Mouse (Mus musculus): ENCODE data around the gene Slc35f6. TPM values are rescaled to one million over a fixed set of nuclear protein-coding genes. Genes with fewer than 3 reads are reported as not detected.

The Slc35f6 gene
- polyA plus RNA-seq (2015; fragmentation: Nextera tagmentation; extraction: Ambion mirVana) = 26.9 and 28.2 TPM in 2 replicates

GRCm38 (mm10) chr5:30647815-30648560 lies at the start of gene Slc35f6:
Gene Slc35f6 (plus strand): TSS chr5:30647933.
- peak within 1 kb of the TSS; percentile 95 for H3K4me2 ChIP-seq (ENCODE audit: low read depth, low read length)
- peak within 1 kb of the TSS; percentile 81 for H3K27ac ChIP-seq (ENCODE audit: low read length)
- H3K36me3 ChIP-seq (ENCODE audit: control insufficient read depth, insufficient read depth, low read length) = 0 out of 2 replicates have a peak, but pooled peaks cover 3% of the 10 kb centered on the region
- ATAC-seq (ENCODE audit: low read depth) = peak; percentile 95
- under 1% methylated on average over 38 of the region's 38 CpGs for WGBS
- no peaks in the 10 kb centered on the region for H3K9me3 ChIP-seq (ENCODE audit: control insufficient read depth, low read length)
- no peaks in the 10 kb centered on the region for H3K27me3 ChIP-seq (ENCODE audit: control insufficient read depth, insufficient read depth, low read depth, low read length)
- peak within 1 kb of the TSS; percentile 85 for H3K9ac ChIP-seq (ENCODE audit: low read length)
- H3K4me1 ChIP-seq (replicated peaks; ENCODE audit: control insufficient read depth, insufficient read depth, low read length) = peaks cover 10% of the 10 kb centered on the region; the same call in 1 of the 2 replicates
- H3K4me3 ChIP-seq (ENCODE audit: low read length) = peak within 1 kb of the TSS; percentile 92

GRCm38 (mm10) chr5:30601397-30601796 lies 46.3 kb upstream of the Slc35f6 start:
- Histone ChIP-seq H3K4me2 (ENCODE audit: low read depth, low read length) (no peak overlapping the region), H3K27ac (ENCODE audit: low read length) (no peak overlapping the region), H3K4me3 (ENCODE audit: low read length) (no peak overlapping the region), H3K36me3 (ENCODE audit: control insufficient read depth, insufficient read depth, low read length) (no peaks in the 10 kb centered on the region; the same call in 1 of the 2 replicates), H3K9ac (ENCODE audit: low read length) (no peak overlapping the region), H3K27me3 (ENCODE audit: control insufficient read depth, insufficient read depth, low read depth, low read length) (no peaks in the 10 kb centered on the region), H3K9me3 (ENCODE audit: control insufficient read depth, low read length) (no peaks in the 10 kb centered on the region), H3K4me1 (replicated peaks; ENCODE audit: control insufficient read depth, insufficient read depth, low read length) (no peaks in the 10 kb centered on the region)
- ATAC-seq (ENCODE audit: low read depth) = peak; percentile 56; the same call in 1 of the 2 replicates
- WGBS = 27% methylated on average over 4 of the region's 4 CpGs

GRCm38 (mm10) chr5:30603255-30603654 lies 44.5 kb upstream of the Slc35f6 start:
- Histone ChIP-seq H3K4me3 (ENCODE audit: low read length) (no peak overlapping the region), H3K9ac (ENCODE audit: low read length) (no peak overlapping the region), H3K4me2 (ENCODE audit: low read depth, low read length) (no peak overlapping the region), H3K4me1 (replicated peaks; ENCODE audit: control insufficient read depth, insufficient read depth, low read length) (no peaks in the 10 kb centered on the region), H3K27ac (ENCODE audit: low read length) (no peak overlapping the region), H3K27me3 (ENCODE audit: control insufficient read depth, insufficient read depth, low read depth, low read length) (no peaks in the 10 kb centered on the region), H3K9me3 (ENCODE audit: control insufficient read depth, low read length) (no peaks in the 10 kb centered on the region), H3K36me3 (ENCODE audit: control insufficient read depth, insufficient read depth, low read length) (no peaks in the 10 kb centered on the region)
- no peak for ATAC-seq (ENCODE audit: low read depth)
- 83% methylated on average over 3 of the region's 3 CpGs for WGBS

- no peak overlapping the region for H3K4me3 ChIP-seq (ENCODE audit: low read length)
- H3K36me3 ChIP-seq (ENCODE audit: control insufficient read depth, insufficient read depth, low read length) = no peaks in the 10 kb centered on the region
- no peak overlapping the region for H3K4me2 ChIP-seq (ENCODE audit: low read depth, low read length)
- H3K9me3 ChIP-seq (ENCODE audit: control insufficient read depth, low read length) = no peaks in the 10 kb centered on the region
- WGBS = 73% methylated on average over 4 of the region's 4 CpGs
- no peak overlapping the region for H3K9ac ChIP-seq (ENCODE audit: low read length)
- no peaks in the 10 kb centered on the region for H3K4me1 ChIP-seq (replicated peaks; ENCODE audit: control insufficient read depth, insufficient read depth, low read length)
- no peaks in the 10 kb centered on the region for H3K27me3 ChIP-seq (ENCODE audit: control insufficient read depth, insufficient read depth, low read depth, low read length)
- H3K27ac ChIP-seq (ENCODE audit: low read length) = no peak overlapping the region
- no peak for ATAC-seq (ENCODE audit: low read depth)
These were observed 43.8 kb upstream of the Slc35f6 start for GRCm38 (mm10) chr5:30603926-30604325.

GRCm38 (mm10) chr5:30604769-30605188 lies 43.0 kb upstream of the Slc35f6 start:
- Histone ChIP-seq H3K27ac (ENCODE audit: low read length) (no peak overlapping the region), H3K27me3 (ENCODE audit: control insufficient read depth, insufficient read depth, low read depth, low read length) (no peaks in the 10 kb centered on the region), H3K4me2 (ENCODE audit: low read depth, low read length) (no peak overlapping the region), H3K4me3 (ENCODE audit: low read length) (no peak overlapping the region), H3K36me3 (ENCODE audit: control insufficient read depth, insufficient read depth, low read length) (no peaks in the 10 kb centered on the region), H3K9ac (ENCODE audit: low read length) (no peak overlapping the region), H3K4me1 (replicated peaks; ENCODE audit: control insufficient read depth, insufficient read depth, low read length) (no peaks in the 10 kb centered on the region), H3K9me3 (ENCODE audit: control insufficient read depth, low read length) (no peaks in the 10 kb centered on the region)
- ATAC-seq (ENCODE audit: low read depth) = no peak
- WGBS = 64% methylated on average over 8 of the region's 8 CpGs

GRCm38 (mm10) chr5:30605649-30606048 lies 42.1 kb upstream of the Slc35f6 start:
- Histone ChIP-seq H3K9me3 (ENCODE audit: control insufficient read depth, low read length) (no peaks in the 10 kb centered on the region), H3K4me2 (ENCODE audit: low read depth, low read length) (no peak overlapping the region), H3K4me3 (ENCODE audit: low read length) (no peak overlapping the region), H3K9ac (ENCODE audit: low read length) (no peak overlapping the region), H3K36me3 (ENCODE audit: control insufficient read depth, insufficient read depth, low read length) (no peaks in the 10 kb centered on the region), H3K27me3 (ENCODE audit: control insufficient read depth, insufficient read depth, low read depth, low read length) (no peaks in the 10 kb centered on the region), H3K4me1 (replicated peaks; ENCODE audit: control insufficient read depth, insufficient read depth, low read length) (no peaks in the 10 kb centered on the region), H3K27ac (ENCODE audit: low read length) (no peak overlapping the region)
- WGBS = 75% methylated on average over 6 of the region's 6 CpGs
- no peak for ATAC-seq (ENCODE audit: low read depth)

GRCm38 (mm10) chr5:30606424-30607073 lies 41.2 kb upstream of the Slc35f6 start:
- Histone ChIP-seq H3K4me2 (ENCODE audit: low read depth, low read length) (no peak overlapping the region), H3K4me3 (ENCODE audit: low read length) (no peak overlapping the region), H3K4me1 (replicated peaks; ENCODE audit: control insufficient read depth, insufficient read depth, low read length) (no peaks in the 10 kb centered on the region; the same call in 1 of the 2 replicates), H3K9me3 (ENCODE audit: control insufficient read depth, low read length) (no peaks in the 10 kb centered on the region), H3K27ac (ENCODE audit: low read length) (no peak overlapping the region), H3K9ac (ENCODE audit: low read length) (no peak overlapping the region), H3K27me3 (ENCODE audit: control insufficient read depth, insufficient read depth, low read depth, low read length) (no peaks in the 10 kb centered on the region), H3K36me3 (ENCODE audit: control insufficient read depth, insufficient read depth, low read length) (no peaks in the 10 kb centered on the region)
- no peak for ATAC-seq (ENCODE audit: low read depth)
- WGBS = 73% methylated on average over 16 of the region's 16 CpGs

- no peaks in the 10 kb centered on the region for H3K9me3 ChIP-seq (ENCODE audit: control insufficient read depth, low read length)
- no peak for ATAC-seq (ENCODE audit: low read depth)
- no peak overlapping the region for H3K4me2 ChIP-seq (ENCODE audit: low read depth, low read length)
- H3K4me1 ChIP-seq (replicated peaks; ENCODE audit: control insufficient read depth, insufficient read depth, low read length) = peaks cover 8% of the 10 kb centered on the region
- H3K27ac ChIP-seq (ENCODE audit: low read length) = no peak overlapping the region
- 85% methylated on average over 7 of the region's 7 CpGs for WGBS
- no peak overlapping the region for H3K9ac ChIP-seq (ENCODE audit: low read length)
- H3K4me3 ChIP-seq (ENCODE audit: low read length) = no peak overlapping the region
- no peaks in the 10 kb centered on the region for H3K27me3 ChIP-seq (ENCODE audit: control insufficient read depth, insufficient read depth, low read depth, low read length)
- no peaks in the 10 kb centered on the region for H3K36me3 ChIP-seq (ENCODE audit: control insufficient read depth, insufficient read depth, low read length)
These were observed 38.6 kb upstream of the Slc35f6 start for GRCm38 (mm10) chr5:30609094-30609493.

GRCm38 (mm10) chr5:30609918-30610645 lies 37.7 kb upstream of the Slc35f6 start:
- no peak overlapping the region for H3K4me3 ChIP-seq (ENCODE audit: low read length)
- ATAC-seq (ENCODE audit: low read depth) = no peak
- no peaks in the 10 kb centered on the region for H3K9me3 ChIP-seq (ENCODE audit: control insufficient read depth, low read length)
- H3K9ac ChIP-seq (ENCODE audit: low read length) = no peak overlapping the region
- no peaks in the 10 kb centered on the region for H3K27me3 ChIP-seq (ENCODE audit: control insufficient read depth, insufficient read depth, low read depth, low read length)
- no peak overlapping the region for H3K27ac ChIP-seq (ENCODE audit: low read length)
- H3K4me1 ChIP-seq (replicated peaks; ENCODE audit: control insufficient read depth, insufficient read depth, low read length) = peaks cover 18% of the 10 kb centered on the region
- H3K36me3 ChIP-seq (ENCODE audit: control insufficient read depth, insufficient read depth, low read length) = no peaks in the 10 kb centered on the region
- no peak overlapping the region for H3K4me2 ChIP-seq (ENCODE audit: low read depth, low read length)
- WGBS = 80% methylated on average over 8 of the region's 8 CpGs

All from lung, embryonic 16.5 days (tissue).